Mouse (Mus musculus): ENCODE measurements around the gene Etv2. TPM values are rescaled to one million over a fixed set of nuclear protein-coding genes. Genes with fewer than 3 reads are reported as not detected.

The Etv2 gene
- total RNA-seq, 2 experiments from 2014 or later: not detected

- DNase-seq: no peak
- intact Hi-C loops (cut with DNase I): no loop called here
Observed at GRCm38 (mm10) chr7:30615049-30615760, 20.4 kb downstream of the Etv2 start.

- intact Hi-C loops (cut with DNase I): no loop called here
- no peak for DNase-seq
Observed at GRCm38 (mm10) chr7:30614454-30614853, 21.2 kb downstream of the Etv2 start.

- intact Hi-C loops (cut with DNase I): loop anchor here (1.0 kb wide), 1 partner anchor 23 kb away; no protein-coding TSS in a partner anchor
- peak; percentile 54 to 77 for DNase-seq
Observed at GRCm38 (mm10) chr7:30613529-30614112, 22.0 kb downstream of the Etv2 start.

GRCm38 (mm10) chr7:30612654-30613402, 22.8 kb downstream of the Etv2 start, which contains the start of gene Upk1a:
Gene Upk1a, minus strand, starts transcription at chr7:30612847.
- intact Hi-C loops (cut with DNase I): loop anchor here (1.0 kb wide), 1 partner anchor 23 kb away; no protein-coding TSS in a partner anchor
- no peak for DNase-seq

- intact Hi-C loops (cut with DNase I): no loop called here
- DNase-seq: peak; percentile 38 to 61
Observed at GRCm38 (mm10) chr7:30610043-30610442, 25.6 kb downstream of the Etv2 start.

GRCm38 (mm10) chr7:30608476-30608875, 27.2 kb downstream of the Etv2 start:
- intact Hi-C loops (cut with DNase I): loop anchor here (1.0 to 10.0 kb wide), 2 partner anchors 19 to 234 kb away; no protein-coding TSS in a partner anchor
- DNase-seq: no peak

GRCm38 (mm10) chr7:30607706-30608309, 27.8 kb downstream of the Etv2 start:
- intact Hi-C loops (cut with DNase I): loop anchor here (1.0 to 10.0 kb wide), 2 partner anchors 19 to 233 kb away; no protein-coding TSS in a partner anchor

GRCm38 (mm10) chr7:30604944-30605343, 30.7 kb downstream of the Etv2 start:
- intact Hi-C loops (cut with DNase I): loop anchor here (10.0 kb wide), 1 partner anchor 230 kb away; no protein-coding TSS in a partner anchor
- no peak for DNase-seq

More at GRCm38 (mm10) chr7:30607706-30608309, 27.8 kb downstream of the Etv2 start:
- DNase-seq: peak; percentile 62 to 72

GRCm38 (mm10) chr7:30604424-30604823, 31.2 kb downstream of the Etv2 start:
- intact Hi-C loops (cut with DNase I): loop anchor here (10.0 kb wide), 1 partner anchor 230 kb away; no protein-coding TSS in a partner anchor
- no peak for DNase-seq

GRCm38 (mm10) chr7:30602583-30602982, 33.1 kb downstream of the Etv2 start:
- DNase-seq: no peak
- intact Hi-C loops (cut with DNase I): loop anchor here (10.0 kb wide), 1 partner anchor 228 kb away; no protein-coding TSS in a partner anchor

- no peak for DNase-seq
- intact Hi-C loops (cut with DNase I): loop anchor here (10.0 kb wide), 1 partner anchor 226 kb away; no protein-coding TSS in a partner anchor
Observed at GRCm38 (mm10) chr7:30600651-30601050, 35.0 kb downstream of the Etv2 start.

- intact Hi-C loops (cut with DNase I): loop anchor here (10.0 kb wide), 1 partner anchor 225 kb away; no protein-coding TSS in a partner anchor
- peak; percentile 80 to 89 for DNase-seq
Observed at GRCm38 (mm10) chr7:30599933-30600353, 35.7 kb downstream of the Etv2 start.

GRCm38 (mm10) chr7:30598786-30599185, 36.9 kb downstream of the Etv2 start, which contains the start of gene Zbtb32:
Gene Zbtb32, minus strand, starts transcription at chr7:30598909.
- no peak for DNase-seq
- intact Hi-C loops (cut with DNase I): no loop called here

GRCm38 (mm10) chr7:30596811-30597210, 38.8 kb downstream of the Etv2 start:
- intact Hi-C loops (cut with DNase I): no loop called here
- no peak for DNase-seq

- intact Hi-C loops (cut with DNase I): no loop called here
- no peak for DNase-seq
Observed at GRCm38 (mm10) chr7:30596093-30596492, 39.6 kb downstream of the Etv2 start.

- DNase-seq: no peak
- intact Hi-C loops (cut with DNase I): no loop called here
Observed at GRCm38 (mm10) chr7:30594510-30595024, 41.1 kb downstream of the Etv2 start.

GRCm38 (mm10) chr7:30593579-30594509, 41.8 kb downstream of the Etv2 start:
- no peak for DNase-seq
- intact Hi-C loops (cut with DNase I): no loop called here

GRCm38 (mm10) chr7:30592772-30593423, 42.8 kb downstream of the Etv2 start:
- no peak for DNase-seq
- intact Hi-C loops (cut with DNase I): no loop called here
